Mouse (Mus musculus): ENCODE data around the gene Mpig6b. TPM values are rescaled to one million over a fixed set of nuclear protein-coding genes. Genes with fewer than 3 reads are reported as not detected.

The Mpig6b gene
- polyA plus RNA-seq, 1 experiment from 2014 or later: 11.2 TPM

GRCm38 (mm10) chr17:35015296-35015695, 50.7 kb downstream of the Mpig6b start:
- no peak for DNase-seq (ENCODE audit: low spot score)
- no peak overlapping the region for H3K9ac ChIP-seq (ENCODE audit: low read depth, low read length)
- 90% methylated on average over 16 of the region's 16 CpGs for WGBS

GRCm38 (mm10) chr17:35013221-35013620, 52.8 kb downstream of the Mpig6b start:
- 70% methylated on average over 6 of the region's 6 CpGs for WGBS
- no peak overlapping the region for H3K9ac ChIP-seq (ENCODE audit: low read depth, low read length)
- H3K4me2 ChIP-seq: no peak overlapping the region
- no peaks in the 10 kb centered on the region for H3K9me3 ChIP-seq (ENCODE audit: control insufficient read depth, low read length)
- DNase-seq (ENCODE audit: low spot score) (peak; percentile 37), ATAC-seq (replicated peaks; ENCODE audit: low FRiP score) (no peak)
- H3K27me3 ChIP-seq (replicated peaks; ENCODE audit: control insufficient read depth, insufficient read depth, low read length): no peaks in the 10 kb centered on the region
- H3K27ac ChIP-seq (ENCODE audit: low read depth, low read length): no peak overlapping the region
- no peak overlapping the region for H3K4me3 ChIP-seq (ENCODE audit: low read depth, low read length)
- H3K36me3 ChIP-seq (ENCODE audit: control insufficient read depth, insufficient read depth, low read length): peaks cover 75% of the 10 kb centered on the region
- peaks cover 5% of the 10 kb centered on the region for H3K4me1 ChIP-seq (replicated peaks; ENCODE audit: control insufficient read depth, insufficient read depth, low read length)

More at GRCm38 (mm10) chr17:35015296-35015695, 50.7 kb downstream of the Mpig6b start:
- H3K36me3 ChIP-seq (ENCODE audit: control insufficient read depth, insufficient read depth, low read length): peaks cover 63% of the 10 kb centered on the region
- H3K9me3 ChIP-seq (ENCODE audit: control insufficient read depth, low read length): no peaks in the 10 kb centered on the region
- H3K4me1 ChIP-seq (replicated peaks; ENCODE audit: control insufficient read depth, insufficient read depth, low read length): peaks cover 5% of the 10 kb centered on the region
- H3K4me2 ChIP-seq: no peak overlapping the region
- H3K4me3 ChIP-seq (ENCODE audit: low read depth, low read length): no peak overlapping the region
- no peak overlapping the region for H3K27ac ChIP-seq (ENCODE audit: low read depth, low read length)
- ATAC-seq (replicated peaks; ENCODE audit: low FRiP score): no peak
- no peaks in the 10 kb centered on the region for H3K27me3 ChIP-seq (replicated peaks; ENCODE audit: control insufficient read depth, insufficient read depth, low read length)

Other genes starting within 250 kb of the Mpig6b start
- 25.1 and 27.1 TPM in 2 replicates for gene Stk19, start 229.2 kb downstream of the Mpig6b start, polyA plus RNA-seq (2014; fragmentation: Nextera tagmentation; extraction: Ambion mirVana)
- gene Dxo, start 229.2 kb downstream of the Mpig6b start, polyA plus RNA-seq (2014; fragmentation: Nextera tagmentation; extraction: Ambion mirVana): 55.4 and 56.3 TPM in 2 replicates
- 43.7 and 44.8 TPM in 2 replicates for gene Skiv2l, start 216.0 kb downstream of the Mpig6b start, polyA plus RNA-seq (2014; fragmentation: Nextera tagmentation; extraction: Ambion mirVana)
- 108 and 114 TPM in 2 replicates for gene Nelfe, start 215.8 kb downstream of the Mpig6b start, polyA plus RNA-seq (2014; fragmentation: Nextera tagmentation; extraction: Ambion mirVana)
- gene Cfb, start 203.7 kb downstream of the Mpig6b start, polyA plus RNA-seq (2014; fragmentation: Nextera tagmentation; extraction: Ambion mirVana): 67.6 and 74.9 TPM in 2 replicates
- gene Zbtb12, start 186.7 kb downstream of the Mpig6b start, polyA plus RNA-seq (2014; fragmentation: Nextera tagmentation; extraction: Ambion mirVana): 0.45 and 0.86 TPM in 2 replicates
- gene Gm20547, start 184.1 kb downstream of the Mpig6b start, polyA plus RNA-seq (2014; fragmentation: Nextera tagmentation; extraction: Ambion mirVana): 0.09 TPM in 1 of 2 replicates, not detected in the other
- gene C2, start 167.9 kb downstream of the Mpig6b start, polyA plus RNA-seq (2014; fragmentation: Nextera tagmentation; extraction: Ambion mirVana): 8.1 and 9.0 TPM in 2 replicates
- 43.6 and 50.9 TPM in 2 replicates for gene Ehmt2, start 167.7 kb downstream of the Mpig6b start, polyA plus RNA-seq (2014; fragmentation: Nextera tagmentation; extraction: Ambion mirVana)
- gene Slc44a4, start 151.7 kb downstream of the Mpig6b start, polyA plus RNA-seq (2014; fragmentation: Nextera tagmentation; extraction: Ambion mirVana): 0.97 and 1.3 TPM in 2 replicates
- 24.4 and 26.4 TPM in 2 replicates for gene Neu1, start 134.9 kb downstream of the Mpig6b start, polyA plus RNA-seq (2014; fragmentation: Nextera tagmentation; extraction: Ambion mirVana)
- gene Hspa1b, start 106.9 kb downstream of the Mpig6b start, polyA plus RNA-seq (2014; fragmentation: Nextera tagmentation; extraction: Ambion mirVana): 0.14 and 0.41 TPM in 2 replicates
- gene Gm20481, start 96.3 kb downstream of the Mpig6b start, polyA plus RNA-seq (2014; fragmentation: Nextera tagmentation; extraction: Ambion mirVana): not detected in 2 replicates
- 4.7 and 5.7 TPM in 2 replicates for gene Hspa1a, start 94.0 kb downstream of the Mpig6b start, polyA plus RNA-seq (2014; fragmentation: Nextera tagmentation; extraction: Ambion mirVana)
- 0.66 and 1.5 TPM in 2 replicates for gene Hspa1l, start 93.5 kb downstream of the Mpig6b start, polyA plus RNA-seq (2014; fragmentation: Nextera tagmentation; extraction: Ambion mirVana)
- 304 and 315 TPM in 2 replicates for gene Lsm2, start 84.3 kb downstream of the Mpig6b start, polyA plus RNA-seq (2014; fragmentation: Nextera tagmentation; extraction: Ambion mirVana)
- gene Vars, start 65.2 kb downstream of the Mpig6b start, polyA plus RNA-seq (2014; fragmentation: Nextera tagmentation; extraction: Ambion mirVana): 234 and 245 TPM in 2 replicates
- gene Vwa7, start 49.6 kb downstream of the Mpig6b start, polyA plus RNA-seq (2014; fragmentation: Nextera tagmentation; extraction: Ambion mirVana): 0.16 TPM in 2 replicates
- gene Sapcd1, start 38.2 kb downstream of the Mpig6b start, polyA plus RNA-seq (2014; fragmentation: Nextera tagmentation; extraction: Ambion mirVana): 6.9 and 8.5 TPM in 2 replicates
- 3.8 and 4.7 TPM in 2 replicates for gene Msh5, start 19.4 kb downstream of the Mpig6b start, polyA plus RNA-seq (2014; fragmentation: Nextera tagmentation; extraction: Ambion mirVana)
- gene Clic1, start 16.2 kb downstream of the Mpig6b start, polyA plus RNA-seq (2014; fragmentation: Nextera tagmentation; extraction: Ambion mirVana): 118 and 134 TPM in 2 replicates
- gene Ddah2, start 7.1 kb downstream of the Mpig6b start, polyA plus RNA-seq (2014; fragmentation: Nextera tagmentation; extraction: Ambion mirVana): 124 and 132 TPM in 2 replicates
- 0.34 and 1.8 TPM in 2 replicates for gene Ly6g6c, start 796 bp downstream of the Mpig6b start, polyA plus RNA-seq (2014; fragmentation: Nextera tagmentation; extraction: Ambion mirVana)
- 0.57 TPM in 1 of 2 replicates, not detected in the other for gene Ly6g6e, start 10.7 kb upstream of the Mpig6b start, polyA plus RNA-seq (2014; fragmentation: Nextera tagmentation; extraction: Ambion mirVana)
- 0.44 and 0.78 TPM in 2 replicates for gene Ly6g6d, start 11.9 kb upstream of the Mpig6b start, polyA plus RNA-seq (2014; fragmentation: Nextera tagmentation; extraction: Ambion mirVana)
- 12.8 and 13.5 TPM in 2 replicates for gene Ly6g6f, start 19.4 kb upstream of the Mpig6b start, polyA plus RNA-seq (2014; fragmentation: Nextera tagmentation; extraction: Ambion mirVana)
- gene Abhd16a, start 23.1 kb upstream of the Mpig6b start, polyA plus RNA-seq (2014; fragmentation: Nextera tagmentation; extraction: Ambion mirVana): 71.6 and 79.8 TPM in 2 replicates
- gene Ly6g5c, start 42.1 kb upstream of the Mpig6b start, polyA plus RNA-seq (2014; fragmentation: Nextera tagmentation; extraction: Ambion mirVana): not detected in 2 replicates
- 0.69 and 0.89 TPM in 2 replicates for gene Ly6g5b, start 49.2 kb upstream of the Mpig6b start, polyA plus RNA-seq (2014; fragmentation: Nextera tagmentation; extraction: Ambion mirVana)
- 23.7 and 25.2 TPM in 2 replicates for gene Gpank1, start 55.3 kb upstream of the Mpig6b start, polyA plus RNA-seq (2014; fragmentation: Nextera tagmentation; extraction: Ambion mirVana)
- 246 and 259 TPM in 2 replicates for gene Csnk2b, start 55.9 kb upstream of the Mpig6b start, polyA plus RNA-seq (2014; fragmentation: Nextera tagmentation; extraction: Ambion mirVana)
- 6.0 and 7.1 TPM in 2 replicates for gene D17H6S53E, start 60.2 kb upstream of the Mpig6b start, polyA plus RNA-seq (2014; fragmentation: Nextera tagmentation; extraction: Ambion mirVana)
- 429 and 459 TPM in 2 replicates for gene Apom, start 65.9 kb upstream of the Mpig6b start, polyA plus RNA-seq (2014; fragmentation: Nextera tagmentation; extraction: Ambion mirVana)
- gene Bag6, start 69.0 kb upstream of the Mpig6b start, polyA plus RNA-seq (2014; fragmentation: Nextera tagmentation; extraction: Ambion mirVana): 61.4 and 73.6 TPM in 2 replicates
- 169 and 205 TPM in 2 replicates for gene Prrc2a, start 98.7 kb upstream of the Mpig6b start, polyA plus RNA-seq (2014; fragmentation: Nextera tagmentation; extraction: Ambion mirVana)
- gene Aif1, start 109.9 kb upstream of the Mpig6b start, polyA plus RNA-seq (2014; fragmentation: Nextera tagmentation; extraction: Ambion mirVana): 13.9 and 20.0 TPM in 2 replicates
- gene Lst1, start 122.3 kb upstream of the Mpig6b start, polyA plus RNA-seq (2014; fragmentation: Nextera tagmentation; extraction: Ambion mirVana): 24.1 and 28.1 TPM in 2 replicates
- gene Ltb, start 128.3 kb upstream of the Mpig6b start, polyA plus RNA-seq (2014; fragmentation: Nextera tagmentation; extraction: Ambion mirVana): 0.70 and 0.78 TPM in 2 replicates
- gene Tnf, start 135.8 kb upstream of the Mpig6b start, polyA plus RNA-seq (2014; fragmentation: Nextera tagmentation; extraction: Ambion mirVana): 0.47 and 0.53 TPM in 2 replicates
- gene Lta, start 139.2 kb upstream of the Mpig6b start, polyA plus RNA-seq (2014; fragmentation: Nextera tagmentation; extraction: Ambion mirVana): not detected in 2 replicates
- gene Gm16181, start 154.7 kb upstream of the Mpig6b start, polyA plus RNA-seq (2014; fragmentation: Nextera tagmentation; extraction: Ambion mirVana): 0.53 TPM in 1 of 2 replicates, not detected in the other
- 2.6 and 2.9 TPM in 2 replicates for gene Atp6v1g2, start 167.5 kb upstream of the Mpig6b start, polyA plus RNA-seq (2014; fragmentation: Nextera tagmentation; extraction: Ambion mirVana)
- 4.6 and 5.4 TPM in 2 replicates for gene Nfkbil1, start 169.6 kb upstream of the Mpig6b start, polyA plus RNA-seq (2014; fragmentation: Nextera tagmentation; extraction: Ambion mirVana)
- gene Ddx39b, start 175.6 kb upstream of the Mpig6b start, polyA plus RNA-seq (2014; fragmentation: Nextera tagmentation; extraction: Ambion mirVana): 432 and 439 TPM in 2 replicates
- gene H2-D1, start 196.5 kb upstream of the Mpig6b start, polyA plus RNA-seq (2014; fragmentation: Nextera tagmentation; extraction: Ambion mirVana): 88.0 and 90.8 TPM in 2 replicates

All from liver, embryonic 11.5 days (tissue).